Mouse (Mus musculus): ENCODE measurements around the gene Pde6b. TPM values are rescaled to one million over a fixed set of nuclear protein-coding genes. Genes with fewer than 3 reads are reported as not detected.

Gene Pde6b
- polyA plus RNA-seq, 1 experiment from 2014 or later, result 0.14 TPM

DNA sequence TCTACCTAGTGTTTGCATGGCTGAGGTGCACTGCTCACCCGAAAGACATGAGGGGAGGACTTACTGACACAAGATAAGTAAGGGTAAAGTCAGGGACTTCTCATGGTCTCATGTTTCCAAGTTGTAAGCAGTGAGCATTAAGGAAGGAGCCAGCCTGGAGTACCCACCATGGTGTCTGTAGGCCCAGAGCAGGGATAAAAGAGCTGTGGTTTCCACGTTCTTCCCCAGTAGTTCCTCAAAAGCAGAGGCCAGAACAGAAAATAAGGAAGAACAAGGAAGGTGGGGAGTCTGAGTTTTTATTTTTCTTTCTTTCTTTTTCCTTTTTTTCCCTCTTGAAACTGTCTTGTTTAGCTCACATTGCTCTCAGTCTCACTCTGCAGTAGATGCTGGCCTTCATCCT lies 26.5 kb downstream of the Pde6b start:
- no peaks in the 10 kb centered on the region for H3K27me3 ChIP-seq (ENCODE audit: control insufficient read depth, insufficient read depth, low read length)
- H3K4me2 ChIP-seq (replicated peaks; ENCODE audit: low read depth, low read length), result no peak overlapping the region
- no peaks in the 10 kb centered on the region for H3K9me3 ChIP-seq (ENCODE audit: control insufficient read depth, low read length)
- H3K27ac ChIP-seq (ENCODE audit: low read depth, low read length), result no peak overlapping the region
- ATAC-seq (ENCODE audit: low FRiP score) (no peak), DNase-seq (ENCODE audit: low spot score) (no peak)
- 81% methylated on average over 2 of the region's 2 CpGs for WGBS
- no peaks in the 10 kb centered on the region for H3K4me1 ChIP-seq (replicated peaks; ENCODE audit: control insufficient read depth, insufficient read depth, low read length)
- no peaks in the 10 kb centered on the region for H3K36me3 ChIP-seq (ENCODE audit: control insufficient read depth, insufficient read depth, low read length)
- no peak overlapping the region for H3K9ac ChIP-seq (ENCODE audit: low read depth, low read length)
- no peak overlapping the region for H3K4me3 ChIP-seq (ENCODE audit: low read depth, low read length)

DNA sequence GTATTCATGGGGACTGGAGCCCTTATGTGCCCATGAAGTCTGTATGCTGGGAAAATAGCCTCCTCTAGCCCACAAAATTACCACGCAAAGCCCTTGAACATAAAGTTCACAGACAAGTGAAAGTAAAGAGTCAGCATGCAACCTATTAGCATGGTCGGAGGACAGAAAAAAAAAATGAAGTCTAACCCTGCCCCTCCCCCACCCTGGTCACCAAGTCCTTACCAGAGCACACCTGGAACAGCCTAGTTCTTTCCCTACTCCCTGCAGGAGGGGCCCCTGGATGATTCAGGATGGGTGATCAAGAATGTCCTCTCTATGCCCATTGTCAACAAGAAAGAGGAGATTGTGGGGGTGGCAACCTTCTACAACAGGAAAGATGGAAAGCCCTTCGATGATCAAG lies 34.5 kb downstream of the Pde6b start:
- H3K27me3 ChIP-seq (ENCODE audit: control insufficient read depth, insufficient read depth, low read length), result no peaks in the 10 kb centered on the region
- no peak for ATAC-seq (ENCODE audit: low FRiP score)

DNA sequence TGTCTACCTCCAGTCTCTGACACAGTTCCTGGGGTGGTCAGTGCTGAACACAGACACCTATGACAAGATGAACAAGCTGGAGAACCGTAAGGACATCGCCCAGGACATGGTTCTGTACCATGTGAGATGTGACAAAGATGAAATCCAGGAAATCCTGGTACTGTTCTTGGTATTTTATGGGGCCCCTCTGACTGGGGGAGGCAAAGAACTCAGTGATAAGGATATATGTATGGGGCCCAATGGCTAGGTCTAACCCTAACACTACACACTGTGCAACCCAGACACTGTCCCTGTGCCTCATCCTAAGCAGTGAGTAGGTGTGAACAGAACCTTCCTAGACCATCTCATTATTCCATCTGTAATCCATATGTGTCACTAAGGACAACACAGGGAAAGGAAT lies 35.2 kb downstream of the Pde6b start:
- 94% methylated on average over 2 of the region's 2 CpGs for WGBS
- DNase-seq (ENCODE audit: low spot score) (no peak), ATAC-seq (ENCODE audit: low FRiP score) (no peak)
- Histone ChIP-seq H3K36me3 (ENCODE audit: control insufficient read depth, insufficient read depth, low read length) (no peaks in the 10 kb centered on the region), H3K4me1 (replicated peaks; ENCODE audit: control insufficient read depth, insufficient read depth, low read length) (no peaks in the 10 kb centered on the region), H3K9me3 (ENCODE audit: control insufficient read depth, low read length) (no peaks in the 10 kb centered on the region), H3K27ac (ENCODE audit: low read depth, low read length) (no peak overlapping the region), H3K27me3 (ENCODE audit: control insufficient read depth, insufficient read depth, low read length) (no peaks in the 10 kb centered on the region), H3K4me2 (replicated peaks; ENCODE audit: low read depth, low read length) (no peak overlapping the region), H3K4me3 (ENCODE audit: low read depth, low read length) (no peak overlapping the region), H3K9ac (ENCODE audit: low read depth, low read length) (no peak overlapping the region)

More for the DNA sequence above, 34.5 kb downstream of the Pde6b start:
- H3K9me3 ChIP-seq (ENCODE audit: control insufficient read depth, low read length), result no peaks in the 10 kb centered on the region
- no peaks in the 10 kb centered on the region for H3K36me3 ChIP-seq (ENCODE audit: control insufficient read depth, insufficient read depth, low read length)
- no peak for DNase-seq (ENCODE audit: low spot score)
- H3K4me1 ChIP-seq (replicated peaks; ENCODE audit: control insufficient read depth, insufficient read depth, low read length), result no peaks in the 10 kb centered on the region
- H3K27ac ChIP-seq (ENCODE audit: low read depth, low read length), result no peak overlapping the region
- H3K4me3 ChIP-seq (ENCODE audit: low read depth, low read length), result no peak overlapping the region
- H3K9ac ChIP-seq (ENCODE audit: low read depth, low read length), result no peak overlapping the region
- WGBS, result 86% methylated on average over 3 of the region's 3 CpGs
- H3K4me2 ChIP-seq (replicated peaks; ENCODE audit: low read depth, low read length), result no peak overlapping the region

DNA sequence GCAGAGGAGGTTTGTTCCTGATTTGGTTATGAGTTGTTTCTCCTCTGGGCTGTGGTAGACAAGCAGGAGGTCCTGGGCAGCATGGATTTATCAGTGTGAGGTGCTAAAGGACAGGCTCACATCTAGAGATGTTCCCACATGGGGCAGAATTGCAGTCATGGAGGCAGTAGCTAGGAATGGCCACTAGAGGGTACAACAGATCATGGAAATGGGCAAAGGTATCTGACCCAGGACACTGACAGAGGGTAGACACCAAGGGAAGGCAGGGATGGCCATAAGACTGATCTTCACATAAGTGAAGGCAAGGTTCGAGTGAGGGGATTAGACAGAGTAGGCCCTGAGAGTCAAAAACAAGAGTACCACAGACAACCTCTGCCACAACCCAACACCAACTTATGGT lies 39.0 kb downstream of the Pde6b start:
- Histone ChIP-seq H3K27ac (ENCODE audit: low read depth, low read length) (no peak overlapping the region), H3K9ac (ENCODE audit: low read depth, low read length) (no peak overlapping the region), H3K4me3 (ENCODE audit: low read depth, low read length) (no peak overlapping the region), H3K27me3 (ENCODE audit: control insufficient read depth, insufficient read depth, low read length) (no peaks in the 10 kb centered on the region), H3K9me3 (ENCODE audit: control insufficient read depth, low read length) (no peaks in the 10 kb centered on the region), H3K36me3 (ENCODE audit: control insufficient read depth, insufficient read depth, low read length) (0 out of 2 replicates have a peak, but pooled peaks cover 2% of the 10 kb centered on the region), H3K4me2 (replicated peaks; ENCODE audit: low read depth, low read length) (no peak overlapping the region), H3K4me1 (replicated peaks; ENCODE audit: control insufficient read depth, insufficient read depth, low read length) (no peaks in the 10 kb centered on the region)
- ATAC-seq (ENCODE audit: low FRiP score) (0 out of 2 replicates have a peak, but pooled peaks have one; percentile 35), DNase-seq (ENCODE audit: low spot score) (peak; percentile 49)
- 70% methylated on average over 1 of the region's 1 CpGs for WGBS

DNA sequence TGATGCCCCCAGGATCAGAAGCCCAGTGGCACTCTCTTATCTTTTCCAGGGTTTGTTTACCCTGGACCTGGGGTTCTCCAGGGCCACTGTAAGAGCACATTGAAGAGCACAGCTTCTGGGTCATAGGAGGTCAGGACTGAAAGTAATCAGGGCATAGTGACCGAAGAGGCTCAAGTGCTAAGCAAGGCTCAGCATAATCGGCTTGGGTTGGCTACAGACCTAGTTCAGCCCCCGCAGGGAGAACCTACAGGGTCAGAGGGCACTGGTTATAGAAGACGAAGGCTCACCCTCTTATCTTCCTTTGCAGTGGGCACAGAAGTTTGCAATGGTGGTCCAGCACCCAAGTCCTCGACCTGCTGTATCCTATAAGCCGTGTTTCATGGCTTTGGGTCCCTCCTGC lies 43.0 kb downstream of the Pde6b start:
- 92% methylated on average over 6 of the region's 6 CpGs for WGBS
- Histone ChIP-seq H3K36me3 (ENCODE audit: control insufficient read depth, insufficient read depth, low read length) (0 out of 2 replicates have a peak, but pooled peaks cover 2% of the 10 kb centered on the region), H3K9ac (ENCODE audit: low read depth, low read length) (no peak overlapping the region), H3K4me2 (replicated peaks; ENCODE audit: low read depth, low read length) (no peak overlapping the region), H3K27ac (ENCODE audit: low read depth, low read length) (no peak overlapping the region), H3K27me3 (ENCODE audit: control insufficient read depth, insufficient read depth, low read length) (no peaks in the 10 kb centered on the region), H3K4me3 (ENCODE audit: low read depth, low read length) (no peak overlapping the region), H3K4me1 (replicated peaks; ENCODE audit: control insufficient read depth, insufficient read depth, low read length) (peaks cover 3% of the 10 kb centered on the region), H3K9me3 (ENCODE audit: control insufficient read depth, low read length) (no peaks in the 10 kb centered on the region)
- DNase-seq (ENCODE audit: low spot score) (no peak), ATAC-seq (ENCODE audit: low FRiP score) (no peak)

DNA sequence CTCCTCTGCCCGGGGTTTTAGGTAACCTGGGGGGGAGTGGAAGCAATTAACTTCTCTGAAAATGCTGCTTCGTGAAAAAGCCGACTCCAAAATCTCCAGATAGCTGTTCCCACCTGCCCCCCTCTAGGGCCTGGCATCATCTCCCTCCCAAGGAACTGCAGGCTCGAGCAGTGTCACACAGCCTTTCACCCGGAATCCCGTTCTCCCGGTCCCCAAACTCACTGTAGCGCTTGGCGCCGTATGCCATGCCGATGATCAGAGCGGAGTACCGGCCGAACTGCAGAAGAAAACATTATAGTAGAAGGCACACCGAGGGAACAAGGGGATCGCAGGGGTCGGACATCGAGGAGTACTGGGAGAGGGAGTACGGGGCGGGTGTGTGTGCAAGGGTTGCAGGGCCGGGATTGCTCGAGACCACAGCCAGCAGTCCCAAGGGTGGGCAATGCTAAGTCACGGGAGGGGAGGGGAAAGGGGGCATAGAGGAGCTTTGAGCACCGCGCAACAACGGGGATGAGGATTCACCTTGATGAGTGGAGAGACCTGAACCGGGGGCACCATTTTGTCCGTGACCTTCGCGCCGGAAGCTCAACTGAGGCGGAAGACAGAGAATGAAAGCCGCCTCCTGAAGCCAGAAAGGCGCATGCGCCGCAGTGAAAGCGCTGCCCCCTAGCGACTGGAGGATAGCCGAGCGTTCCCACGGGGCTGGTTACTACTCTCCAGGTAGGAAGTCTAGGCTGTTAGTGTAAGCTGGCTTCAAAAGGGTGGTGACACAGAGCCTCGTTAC lies 45.8 kb downstream of the Pde6b start, which contains the start of gene Atp5k:
Atp5k (minus strand) TSS at position 645 of the 784 bp plus-strand sequence.
- peak within 1 kb of the TSS; percentile 94 for H3K4me3 ChIP-seq (ENCODE audit: low read depth, low read length)
- no peaks in the 10 kb centered on the region for H3K9me3 ChIP-seq (ENCODE audit: control insufficient read depth, low read length)
- peak; percentile 95 for DNase-seq (ENCODE audit: low spot score)
- no peak within 1 kb of the TSS for H3K27ac ChIP-seq (ENCODE audit: low read depth, low read length)
- 0 out of 2 replicates have a peak, but pooled peaks cover 2% of the 10 kb centered on the region for H3K36me3 ChIP-seq (ENCODE audit: control insufficient read depth, insufficient read depth, low read length)
- peaks cover 3% of the 10 kb centered on the region for H3K4me1 ChIP-seq (replicated peaks; ENCODE audit: control insufficient read depth, insufficient read depth, low read length)
- no peaks in the 10 kb centered on the region for H3K27me3 ChIP-seq (ENCODE audit: control insufficient read depth, insufficient read depth, low read length)
- ATAC-seq (ENCODE audit: low FRiP score), result peak; percentile 83
- 1% methylated on average over 42 of the region's 42 CpGs for WGBS
- H3K4me2 ChIP-seq (replicated peaks; ENCODE audit: low read depth, low read length), result peak within 1 kb of the TSS; percentile 59
- H3K9ac ChIP-seq (ENCODE audit: low read depth, low read length), result peak within 1 kb of the TSS; percentile 88

DNA sequence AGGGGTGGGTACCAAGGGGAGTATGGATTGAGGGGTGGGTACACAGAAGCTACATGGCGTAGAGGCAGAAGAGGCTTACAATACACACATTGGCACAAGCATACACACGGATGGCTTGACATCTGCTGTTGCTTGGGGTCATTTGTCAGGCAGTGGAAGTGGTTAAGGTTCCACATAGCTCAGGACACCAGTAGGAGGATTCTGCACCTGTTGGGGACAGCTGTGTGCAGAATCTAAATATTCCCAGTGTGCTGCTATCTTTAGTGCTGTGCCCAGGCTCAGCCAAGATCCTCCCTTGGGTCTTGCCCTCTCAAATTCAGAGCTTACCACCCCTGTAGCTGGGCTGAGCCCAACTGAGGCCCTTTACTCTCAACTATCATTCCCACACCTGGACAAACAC lies 47.9 kb downstream of the Pde6b start:
- Histone ChIP-seq H3K27ac (ENCODE audit: low read depth, low read length) (no peak overlapping the region), H3K4me2 (replicated peaks; ENCODE audit: low read depth, low read length) (no peak overlapping the region), H3K36me3 (ENCODE audit: control insufficient read depth, insufficient read depth, low read length) (no peaks in the 10 kb centered on the region), H3K9me3 (ENCODE audit: control insufficient read depth, low read length) (no peaks in the 10 kb centered on the region), H3K27me3 (ENCODE audit: control insufficient read depth, insufficient read depth, low read length) (no peaks in the 10 kb centered on the region), H3K9ac (ENCODE audit: low read depth, low read length) (no peak overlapping the region), H3K4me3 (ENCODE audit: low read depth, low read length) (no peak overlapping the region), H3K4me1 (replicated peaks; ENCODE audit: control insufficient read depth, insufficient read depth, low read length) (peaks cover 3% of the 10 kb centered on the region)
- ATAC-seq (ENCODE audit: low FRiP score), result no peak
- DNase-seq (ENCODE audit: low spot score), result no peak
- 78% methylated on average over 2 of the region's 2 CpGs for WGBS

DNA sequence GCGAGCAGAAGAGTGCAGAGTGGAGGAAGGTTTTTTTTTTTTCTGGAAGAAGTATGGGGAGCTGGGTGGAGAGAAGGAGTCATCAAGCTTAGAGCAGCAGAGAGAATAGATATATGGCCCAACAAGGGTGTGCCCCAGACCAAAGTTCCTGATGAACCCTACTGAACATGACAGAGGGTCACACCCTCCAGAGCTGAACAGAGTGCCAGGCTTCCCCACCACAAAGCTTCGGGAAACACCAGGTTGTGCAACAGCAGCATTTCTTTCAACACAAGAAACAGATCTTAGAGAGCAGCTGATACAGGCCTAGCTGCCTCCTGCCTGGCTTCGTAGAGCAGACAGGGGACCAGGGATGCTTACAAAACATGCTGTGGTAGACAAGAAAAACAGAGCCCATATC lies 58.8 kb downstream of the Pde6b start:
- ATAC-seq (ENCODE audit: low FRiP score), result no peak
- H3K4me1 ChIP-seq (replicated peaks; ENCODE audit: control insufficient read depth, insufficient read depth, low read length), result 0 out of 2 replicates have a peak, but pooled peaks cover 2% of the 10 kb centered on the region

DNA sequence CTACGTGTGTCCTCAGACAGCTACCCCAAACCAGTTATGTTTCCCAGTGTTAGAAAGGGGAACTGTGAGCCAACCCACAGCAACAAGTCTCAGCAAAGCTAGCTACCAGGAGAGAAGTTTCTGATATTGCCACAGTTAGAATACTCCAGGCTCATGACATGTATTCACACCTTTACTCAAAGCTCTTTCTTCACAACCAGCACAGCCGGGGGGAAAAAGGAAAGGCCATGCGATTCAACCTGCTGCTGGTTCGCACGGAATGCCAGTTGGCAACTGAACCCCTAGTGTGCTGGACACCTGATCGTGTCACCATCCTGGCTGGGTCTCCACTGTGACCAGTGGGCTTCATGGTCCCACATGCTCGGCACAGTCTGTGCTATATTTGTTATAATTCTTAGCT lies 59.7 kb downstream of the Pde6b start:
- H3K4me3 ChIP-seq (ENCODE audit: low read depth, low read length), result no peak overlapping the region
- H3K4me1 ChIP-seq (replicated peaks; ENCODE audit: control insufficient read depth, insufficient read depth, low read length), result 0 out of 2 replicates have a peak, but pooled peaks cover 2% of the 10 kb centered on the region
- H3K36me3 ChIP-seq (ENCODE audit: control insufficient read depth, insufficient read depth, low read length), result no peaks in the 10 kb centered on the region
- no peaks in the 10 kb centered on the region for H3K9me3 ChIP-seq (ENCODE audit: control insufficient read depth, low read length)
- H3K4me2 ChIP-seq (replicated peaks; ENCODE audit: low read depth, low read length), result no peak overlapping the region
- H3K9ac ChIP-seq (ENCODE audit: low read depth, low read length), result no peak overlapping the region
- DNase-seq (ENCODE audit: low spot score) (no peak), ATAC-seq (ENCODE audit: low FRiP score) (no peak)
- 84% methylated on average over 7 of the region's 7 CpGs for WGBS
- H3K27ac ChIP-seq (ENCODE audit: low read depth, low read length), result no peak overlapping the region
- H3K27me3 ChIP-seq (ENCODE audit: control insufficient read depth, insufficient read depth, low read length), result 0 out of 2 replicates have a peak, but pooled peaks cover 5% of the 10 kb centered on the region

More for the DNA sequence above, 58.8 kb downstream of the Pde6b start:
- no peak for DNase-seq (ENCODE audit: low spot score)
- no peaks in the 10 kb centered on the region for H3K9me3 ChIP-seq (ENCODE audit: control insufficient read depth, low read length)
- no peak overlapping the region for H3K27ac ChIP-seq (ENCODE audit: low read depth, low read length)
- H3K27me3 ChIP-seq (ENCODE audit: control insufficient read depth, insufficient read depth, low read length), result 0 out of 2 replicates have a peak, but pooled peaks cover 5% of the 10 kb centered on the region
- WGBS, result 93% methylated on average over 3 of the region's 3 CpGs
- H3K9ac ChIP-seq (ENCODE audit: low read depth, low read length), result no peak overlapping the region
- H3K4me2 ChIP-seq (replicated peaks; ENCODE audit: low read depth, low read length), result no peak overlapping the region
- no peaks in the 10 kb centered on the region for H3K36me3 ChIP-seq (ENCODE audit: control insufficient read depth, insufficient read depth, low read length)
- H3K4me3 ChIP-seq (ENCODE audit: low read depth, low read length), result no peak overlapping the region

Measured in hindbrain, embryonic 11.5 days (tissue).